Mouse (Mus musculus): ENCODE measurements around the gene Prg4. TPM values are rescaled to one million over a fixed set of nuclear protein-coding genes. Genes with fewer than 3 reads are reported as not detected.

Prg4 gene
- 0.34 and 0.44 TPM in 2 replicates for polyA plus RNA-seq (2015; fragmentation: Nextera tagmentation; extraction: Ambion mirVana)

DNA sequence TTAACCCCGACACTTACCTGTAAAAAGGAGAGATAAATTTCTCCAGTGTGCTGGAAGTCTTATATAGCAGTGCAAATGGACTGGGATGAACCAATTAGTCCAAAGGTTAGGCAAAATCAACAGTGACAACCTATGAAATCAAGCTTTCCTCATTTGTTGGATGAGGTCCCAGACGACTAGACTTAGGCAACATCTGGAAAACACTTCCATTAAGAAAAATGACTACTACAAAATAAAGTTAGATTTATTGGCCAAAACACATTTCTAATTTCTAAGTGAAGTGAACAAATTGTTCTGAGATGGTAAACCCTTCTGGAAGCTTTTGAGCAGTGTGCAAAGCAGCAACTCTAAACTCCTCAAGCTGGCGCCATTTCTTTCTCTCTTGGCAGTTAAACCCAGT, at the start of gene Prg4:
Gene Prg4, minus strand, starts transcription at position 34 of the 400 bp plus-strand sequence.
- Histone ChIP-seq H3K9ac (ENCODE audit: low read depth, low read length) (no peak within 1 kb of the TSS), H3K4me1 (replicated peaks; ENCODE audit: control insufficient read depth, insufficient read depth, low read length) (no peaks in the 10 kb centered on the region), H3K27me3 (replicated peaks; ENCODE audit: control insufficient read depth, insufficient read depth, low read length) (no peaks in the 10 kb centered on the region), H3K27ac (ENCODE audit: low read depth, low read length) (no peak within 1 kb of the TSS), H3K4me3 (ENCODE audit: low read depth, low read length) (no peak within 1 kb of the TSS), H3K9me3 (ENCODE audit: control insufficient read depth) (no peaks in the 10 kb centered on the region), H3K4me2 (replicated peaks; ENCODE audit: low read depth) (no peak within 1 kb of the TSS), H3K36me3 (ENCODE audit: control insufficient read depth, insufficient read depth) (no peaks in the 10 kb centered on the region)
- ATAC-seq, result no peak
- no peak for TF ChIP-seq CTCF (IDR thresholded peaks at IDR 0.05; ENCODE audit: low read depth)
- WGBS, result 77% methylated on average over 3 of the region's 3 CpGs

DNA sequence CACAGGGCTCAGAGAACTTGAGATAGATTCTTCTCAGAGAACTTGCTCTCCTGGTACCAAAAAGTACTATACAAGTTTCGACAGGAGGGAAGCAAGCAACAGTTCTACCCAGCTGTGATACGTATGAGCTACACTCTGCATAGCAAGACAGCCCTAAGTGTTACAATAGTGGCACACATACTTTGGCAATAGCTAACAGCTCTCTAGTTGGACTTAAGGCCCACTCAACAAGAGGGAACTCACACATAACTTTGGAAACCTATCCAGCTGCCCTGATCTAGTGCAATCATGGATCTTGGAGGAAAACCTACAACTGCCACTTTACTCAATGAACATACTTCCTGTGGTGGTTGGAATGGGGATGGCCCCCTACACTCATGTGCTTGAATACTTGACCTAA, 47.1 kb upstream of the Prg4 start:
- no peaks in the 10 kb centered on the region for H3K4me1 ChIP-seq (replicated peaks; ENCODE audit: control insufficient read depth, insufficient read depth, low read length)
- no peaks in the 10 kb centered on the region for H3K27me3 ChIP-seq (replicated peaks; ENCODE audit: control insufficient read depth, insufficient read depth, low read length)
- ATAC-seq, result no peak
- no peak overlapping the region for H3K4me3 ChIP-seq (ENCODE audit: low read depth, low read length)
- no peaks in the 10 kb centered on the region for H3K36me3 ChIP-seq (ENCODE audit: control insufficient read depth, insufficient read depth)
- no peaks in the 10 kb centered on the region for H3K9me3 ChIP-seq (ENCODE audit: control insufficient read depth)
- no peak overlapping the region for H3K4me2 ChIP-seq (replicated peaks; ENCODE audit: low read depth)
- H3K27ac ChIP-seq (ENCODE audit: low read depth, low read length), result no peak overlapping the region
- no peak for TF ChIP-seq CTCF (IDR thresholded peaks at IDR 0.05; ENCODE audit: low read depth)
- WGBS, result 94% methylated on average over 2 of the region's 2 CpGs
- H3K9ac ChIP-seq (ENCODE audit: low read depth, low read length), result no peak overlapping the region

- Histone ChIP-seq H3K9me3 (ENCODE audit: control insufficient read depth) (no peaks in the 10 kb centered on the region), H3K36me3 (ENCODE audit: control insufficient read depth, insufficient read depth) (no peaks in the 10 kb centered on the region), H3K27ac (ENCODE audit: low read depth, low read length) (no peak overlapping the region), H3K4me1 (replicated peaks; ENCODE audit: control insufficient read depth, insufficient read depth, low read length) (no peaks in the 10 kb centered on the region), H3K27me3 (replicated peaks; ENCODE audit: control insufficient read depth, insufficient read depth, low read length) (no peaks in the 10 kb centered on the region), H3K4me3 (ENCODE audit: low read depth, low read length) (no peak overlapping the region), H3K9ac (ENCODE audit: low read depth, low read length) (no peak overlapping the region), H3K4me2 (replicated peaks; ENCODE audit: low read depth) (no peak overlapping the region)
- no peak for ATAC-seq
- WGBS, result 16% methylated on average over 2 of the region's 2 CpGs
- TF ChIP-seq CTCF (IDR thresholded peaks at IDR 0.05; ENCODE audit: low read depth), result no peak
Measured at GRCm38 (mm10) chr1:150505794-150506193, 39.8 kb upstream of the Prg4 start.

GRCm38 (mm10) chr1:150503321-150503720, 37.4 kb upstream of the Prg4 start:
- no peak for ATAC-seq
- WGBS, result 75% methylated on average over 4 of the region's 4 CpGs
- TF ChIP-seq CTCF (IDR thresholded peaks at IDR 0.05; ENCODE audit: low read depth), result no peak
- H3K27me3 ChIP-seq (replicated peaks; ENCODE audit: control insufficient read depth, insufficient read depth, low read length), result no peaks in the 10 kb centered on the region
- no peak overlapping the region for H3K4me2 ChIP-seq (replicated peaks; ENCODE audit: low read depth)
- no peak overlapping the region for H3K27ac ChIP-seq (ENCODE audit: low read depth, low read length)
- H3K9ac ChIP-seq (ENCODE audit: low read depth, low read length), result no peak overlapping the region
- H3K36me3 ChIP-seq (ENCODE audit: control insufficient read depth, insufficient read depth), result no peaks in the 10 kb centered on the region
- H3K4me3 ChIP-seq (ENCODE audit: low read depth, low read length), result no peak overlapping the region
- H3K9me3 ChIP-seq (ENCODE audit: control insufficient read depth), result no peaks in the 10 kb centered on the region
- H3K4me1 ChIP-seq (replicated peaks; ENCODE audit: control insufficient read depth, insufficient read depth, low read length), result no peaks in the 10 kb centered on the region

DNA sequence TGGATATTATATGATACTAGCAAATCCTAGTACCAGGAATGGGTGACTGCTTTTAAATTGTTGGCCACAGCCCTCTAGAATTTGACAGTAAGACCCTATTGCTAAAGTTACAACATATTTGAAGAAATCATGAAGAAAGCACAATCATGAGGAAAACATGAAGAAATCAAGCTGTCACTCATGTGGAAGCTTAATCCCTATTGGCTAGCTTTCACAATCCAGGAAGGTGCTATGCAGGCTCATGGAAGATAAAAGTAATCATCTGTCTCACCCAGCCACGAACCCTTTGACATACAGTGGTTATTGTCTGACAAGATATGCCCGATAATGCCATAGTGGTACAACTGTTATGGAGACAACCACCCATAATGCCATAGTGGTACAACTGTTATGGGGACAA, 32.2 kb upstream of the Prg4 start:
- Histone ChIP-seq H3K36me3 (ENCODE audit: control insufficient read depth, insufficient read depth) (no peaks in the 10 kb centered on the region), H3K27me3 (replicated peaks; ENCODE audit: control insufficient read depth, insufficient read depth, low read length) (no peaks in the 10 kb centered on the region), H3K9ac (ENCODE audit: low read depth, low read length) (no peak overlapping the region), H3K9me3 (ENCODE audit: control insufficient read depth) (no peaks in the 10 kb centered on the region), H3K4me1 (replicated peaks; ENCODE audit: control insufficient read depth, insufficient read depth, low read length) (no peaks in the 10 kb centered on the region), H3K4me3 (ENCODE audit: low read depth, low read length) (no peak overlapping the region), H3K27ac (ENCODE audit: low read depth, low read length) (no peak overlapping the region), H3K4me2 (replicated peaks; ENCODE audit: low read depth) (no peak overlapping the region)
- ATAC-seq, result no peak
- TF ChIP-seq CTCF (IDR thresholded peaks at IDR 0.05; ENCODE audit: low read depth), result no peak
- 76% methylated on average over 2 of the region's 2 CpGs for WGBS

DNA sequence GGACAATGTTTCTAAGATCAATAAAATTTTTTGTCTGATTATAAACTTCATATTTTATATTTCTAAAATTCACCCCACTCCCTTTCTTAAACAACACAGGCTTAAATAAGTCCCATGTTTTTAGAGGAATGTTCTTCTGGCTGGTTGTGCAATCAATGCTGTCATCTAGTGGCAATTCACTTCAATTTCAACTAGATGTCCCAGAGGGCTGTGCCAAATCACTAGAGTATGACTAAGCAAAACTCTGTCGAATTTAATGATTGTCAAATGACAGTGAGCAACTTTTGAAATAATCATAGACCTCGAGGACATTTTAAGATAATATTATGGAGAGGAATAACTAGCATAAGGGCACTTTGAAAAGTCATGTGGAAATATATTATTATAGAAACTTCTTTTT, 31.7 kb upstream of the Prg4 start:
- Histone ChIP-seq H3K9me3 (ENCODE audit: control insufficient read depth) (no peaks in the 10 kb centered on the region), H3K4me1 (replicated peaks; ENCODE audit: control insufficient read depth, insufficient read depth, low read length) (no peaks in the 10 kb centered on the region), H3K4me3 (ENCODE audit: low read depth, low read length) (no peak overlapping the region), H3K36me3 (ENCODE audit: control insufficient read depth, insufficient read depth) (no peaks in the 10 kb centered on the region), H3K4me2 (replicated peaks; ENCODE audit: low read depth) (no peak overlapping the region), H3K9ac (ENCODE audit: low read depth, low read length) (no peak overlapping the region), H3K27me3 (replicated peaks; ENCODE audit: control insufficient read depth, insufficient read depth, low read length) (no peaks in the 10 kb centered on the region), H3K27ac (ENCODE audit: low read depth, low read length) (no peak overlapping the region)
- peak; percentile 39 for TF ChIP-seq CTCF (IDR thresholded peaks at IDR 0.05; ENCODE audit: low read depth)
- WGBS, result 57% methylated on average over 2 of the region's 2 CpGs
- no peak for ATAC-seq
